Mouse (Mus musculus) olfactory bulb, adult 2 months (tissue): ENCODE measurements around the gene Prc1.

ENCODE experiments used
- CTCF ChIP-seq: fragments of 200-500 bp; IDR thresholded peaks from 2 replicates; pipeline ENCODE4 v1.5.1; 2012; ENCODE audit warnings: low read depth, mild to moderate bottlenecking, low read length, moderate library complexity; ENCODE audit not compliant: insufficient read depth
- POLR2A ChIP-seq: fragments of 200-500 bp; IDR thresholded peaks from 2 replicates; pipeline ENCODE4 v1.6.1; 2012; ENCODE audit warnings: mild to moderate bottlenecking, low read depth, low read length, moderate library complexity; ENCODE audit not compliant: insufficient read depth

DNA sequence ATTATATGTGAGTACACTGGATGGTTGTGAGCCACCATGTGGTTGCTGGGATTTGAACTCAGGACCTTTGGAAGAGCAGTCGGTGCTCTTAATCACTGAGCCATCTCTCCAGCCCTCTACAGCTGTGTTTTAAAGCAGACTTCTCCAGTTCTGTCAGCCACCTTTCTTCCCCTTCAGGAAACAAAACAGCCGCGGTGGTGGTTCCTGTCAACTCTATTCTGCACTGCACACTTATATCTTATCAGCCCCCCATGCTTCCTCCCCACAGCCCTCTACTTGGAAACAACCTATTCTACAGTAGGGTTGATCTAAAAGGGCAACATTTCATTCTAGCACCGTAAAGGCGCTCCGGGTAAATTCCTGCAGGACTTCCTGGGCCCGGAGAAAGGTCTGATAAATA lies 47.4 kb upstream of the Prc1 start:
- TF ChIP-seq POLR2A = no peak
- TF ChIP-seq CTCF = no peak
